Mouse (Mus musculus) small intestine, adult 2 months (tissue): Measurements from ENCODE around the gene Actg1. TPM values are rescaled to one million over a fixed set of nuclear protein-coding genes. Genes with fewer than 3 reads are reported as not detected.

Experiments
- H3K27ac ChIP-seq: fragments of 200-500 bp; 2 replicates; pipeline ENCODE4 v1.5.1; 2012; ENCODE audit warnings: low read depth, low read length, control low read depth, inconsistent platforms; ENCODE audit not compliant: insufficient read depth
- H3K27me3 ChIP-seq: fragments of 200-500 bp; 2 replicates; pipeline ENCODE4 v1.6.1; 2012; ENCODE audit warnings: mild to moderate bottlenecking, moderate library complexity, low read length, inconsistent platforms; ENCODE audit not compliant: control insufficient read depth, insufficient read depth
- H3K36me3 ChIP-seq: fragments of 200-500 bp; 2 replicates; pipeline ENCODE4 v1.6.1; 2012; ENCODE audit warnings: mild to moderate bottlenecking, low read length, control low read depth, inconsistent platforms; ENCODE audit not compliant: control insufficient read depth, insufficient read depth
- H3K4me1 ChIP-seq: fragments of 200-500 bp; 2 replicates; pipeline ENCODE4 v1.6.1; 2012; ENCODE audit warnings: low read length, inconsistent platforms, mixed read lengths; ENCODE audit not compliant: control insufficient read depth, insufficient read depth, insufficient read length
- H3K4me3 ChIP-seq: fragments of 200-500 bp; 2 replicates; pipeline ENCODE4 v1.5.1; 2012; ENCODE audit warnings: low read depth, mild to moderate bottlenecking, control low read depth, inconsistent platforms, low read length, moderate library complexity
- CTCF ChIP-seq: fragments of 200-500 bp; IDR thresholded peaks from 2 replicates; pipeline ENCODE4 v1.5.1; 2012; ENCODE audit warnings: low read depth, mild to moderate bottlenecking, control low read depth, inconsistent platforms, low read length, moderate library complexity, mixed read lengths; ENCODE audit not compliant: insufficient replicate concordance, insufficient read length; ENCODE audit errors: extremely low read depth
- POLR2A ChIP-seq: fragments of 200-500 bp; IDR thresholded peaks from 2 replicates; pipeline ENCODE4 v1.6.1; 2012; ENCODE audit warnings: low read depth, mild to moderate bottlenecking, control low read depth, inconsistent platforms, low read length, moderate library complexity
- WGBS: fragments of 180-500 bp; shearing (Covaris S2); methylation state at CpG from one replicate; pipeline ENCODE4 v1.1.7; 2018; 5-methylcytosine and 5-hydroxymethylcytosine counted together
- polyA plus RNA-seq: library from polyadenylated mRNA; depleted of rRNA; stranded (reverse); fragments of >200 nt; gene quantifications from 2 replicates; pipeline ENCODE4 v1.2.3, GENCODE M21; 2012

Gene Actg1
- polyA plus RNA-seq, 1 experiment = 1,318 TPM

GRCm38 (mm10) chr11:120373820-120374586, 25.7 kb upstream of the Actg1 start:
- Histone ChIP-seq H3K27me3 (no peaks in the 10 kb centered on the region), H3K4me1 (peaks cover 13% of the 10 kb centered on the region), H3K36me3 (peaks cover 26% of the 10 kb centered on the region), H3K4me3 (no peak overlapping the region), H3K27ac (no peak overlapping the region)
- no peak for TF ChIP-seq CTCF
- TF ChIP-seq POLR2A = no peak
- 79% methylated on average over 23 of the region's 23 CpGs for WGBS

DNA sequence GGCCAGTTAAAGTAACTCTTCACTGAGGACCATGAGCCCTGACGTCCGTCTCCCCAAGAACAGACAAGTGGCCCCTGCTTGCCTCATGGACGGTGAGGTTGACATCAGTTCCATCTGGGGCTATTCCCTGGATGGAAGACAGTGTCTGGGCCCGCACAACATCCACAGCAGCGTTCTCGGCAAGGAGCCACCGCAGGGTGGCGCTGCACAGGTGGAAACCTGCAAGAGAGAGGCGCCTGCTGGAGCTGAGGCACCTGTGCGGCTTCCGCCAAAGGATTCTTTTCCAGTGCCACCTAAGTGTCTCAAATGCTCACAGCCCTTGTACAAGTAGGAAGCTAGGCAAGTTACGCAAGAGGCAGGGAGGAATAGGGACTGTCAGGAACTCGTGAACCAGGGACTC, 24.7 kb upstream of the Actg1 start:
- peaks cover 26% of the 10 kb centered on the region for H3K36me3 ChIP-seq
- 72% methylated on average over 13 of the region's 13 CpGs for WGBS

GRCm38 (mm10) chr11:120369656-120370055, 21.3 kb upstream of the Actg1 start:
- peaks cover 18% of the 10 kb centered on the region for H3K36me3 ChIP-seq
- no peaks in the 10 kb centered on the region for H3K27me3 ChIP-seq
- no peak overlapping the region for H3K27ac ChIP-seq
- WGBS = 23% methylated on average over 8 of the region's 8 CpGs
- TF ChIP-seq CTCF (peak; percentile 73), POLR2A (no peak)
- peaks cover 5% of the 10 kb centered on the region for H3K4me1 ChIP-seq
- H3K4me3 ChIP-seq = no peak overlapping the region

More for the DNA sequence above, 24.7 kb upstream of the Actg1 start:
- Histone ChIP-seq H3K4me1 (peaks cover 10% of the 10 kb centered on the region), H3K27ac (no peak overlapping the region), H3K27me3 (no peaks in the 10 kb centered on the region), H3K4me3 (no peak overlapping the region)
- TF ChIP-seq POLR2A = no peak
- TF ChIP-seq CTCF = 0 out of 2 replicates have a peak, but pooled peaks have one; percentile 13

DNA sequence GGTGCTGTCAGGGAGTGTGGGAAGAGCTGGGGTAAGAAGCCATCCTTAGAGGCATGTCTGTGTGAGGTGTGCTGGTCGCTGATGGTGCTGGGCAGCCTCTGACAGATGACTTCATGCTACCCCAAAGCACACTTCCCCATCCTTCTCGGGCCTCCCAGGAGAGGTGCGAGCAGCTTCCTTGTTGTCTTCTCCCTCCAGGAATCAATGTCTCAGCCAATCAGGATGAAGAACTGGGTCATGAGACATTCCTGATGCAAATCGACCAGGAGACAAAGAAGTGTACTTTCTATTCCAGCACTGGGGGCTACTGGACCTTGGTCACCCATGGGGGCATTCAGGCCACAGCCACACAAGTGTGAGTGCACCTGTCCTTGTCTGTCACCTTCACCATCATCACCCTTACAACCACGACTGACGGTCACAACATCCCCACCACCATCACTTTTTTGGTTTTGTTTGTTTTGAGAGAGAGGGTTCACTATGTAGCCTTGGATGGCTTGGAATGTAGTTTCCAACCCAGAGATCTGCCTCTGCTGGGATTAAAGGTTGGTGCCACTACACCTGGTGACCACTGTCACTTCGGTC, 18.2 kb upstream of the Actg1 start:
- Histone ChIP-seq H3K4me1 (peaks cover 5% of the 10 kb centered on the region), H3K4me3 (no peak overlapping the region), H3K27ac (no peak overlapping the region), H3K36me3 (0 out of 2 replicates have a peak, but pooled peaks cover 3% of the 10 kb centered on the region), H3K27me3 (no peaks in the 10 kb centered on the region)
- 35% methylated on average over 7 of the region's 7 CpGs for WGBS
- TF ChIP-seq POLR2A (no peak), CTCF (no peak)

DNA sequence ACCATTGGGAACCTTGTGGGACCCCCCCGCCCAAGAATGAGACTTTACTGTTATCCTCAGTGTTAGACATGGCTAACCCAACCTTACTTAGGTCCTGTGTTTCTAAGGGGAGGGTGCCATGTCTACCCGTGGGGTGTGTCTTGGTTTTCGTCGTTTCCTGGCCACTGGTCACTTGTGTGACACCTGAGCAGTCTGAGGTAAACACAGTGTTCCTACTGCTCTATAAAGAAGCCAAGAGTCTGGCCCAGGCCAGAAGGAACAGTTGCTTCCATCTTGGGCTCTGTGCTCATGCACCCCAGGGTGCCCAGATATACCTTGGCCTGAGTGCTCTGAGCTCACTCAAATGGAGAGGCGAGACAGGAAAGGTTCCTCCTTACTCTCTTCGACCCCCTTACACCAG, 14.5 kb upstream of the Actg1 start:
- peaks cover 4% of the 10 kb centered on the region; the same call in 1 of the 2 replicates for H3K4me1 ChIP-seq
- H3K27ac ChIP-seq = no peak overlapping the region
- H3K4me3 ChIP-seq = no peak overlapping the region
- H3K36me3 ChIP-seq = no peaks in the 10 kb centered on the region
- H3K27me3 ChIP-seq = no peaks in the 10 kb centered on the region
- TF ChIP-seq CTCF = no peak
- no peak for TF ChIP-seq POLR2A
- WGBS = 86% methylated on average over 6 of the region's 6 CpGs

- no peak within 1 kb of the TSS for H3K4me3 ChIP-seq
- no peaks in the 10 kb centered on the region for H3K27me3 ChIP-seq
- no peak for TF ChIP-seq CTCF
- TF ChIP-seq POLR2A = no peak
- H3K27ac ChIP-seq = no peak within 1 kb of the TSS
- 88% methylated on average over 10 of the region's 10 CpGs for WGBS
- H3K4me1 ChIP-seq = peaks cover 6% of the 10 kb centered on the region; the same call in 1 of the 2 replicates
- no peaks in the 10 kb centered on the region for H3K36me3 ChIP-seq
Observed at GRCm38 (mm10) chr11:120361295-120361694, 13.0 kb upstream of the Actg1 start, which contains the start of gene Fscn2. Gene Fscn2, plus strand, starts transcription at chr11:120361534.

- H3K4me3 ChIP-seq = no peak overlapping the region
- no peaks in the 10 kb centered on the region for H3K36me3 ChIP-seq
- H3K4me1 ChIP-seq = peaks cover 6% of the 10 kb centered on the region; the same call in 1 of the 2 replicates
- WGBS = 88% methylated on average over 5 of the region's 5 CpGs
- TF ChIP-seq POLR2A (no peak), CTCF (no peak)
- no peak overlapping the region for H3K27ac ChIP-seq
- no peaks in the 10 kb centered on the region for H3K27me3 ChIP-seq
Observed at GRCm38 (mm10) chr11:120360755-120361154, 12.4 kb upstream of the Actg1 start.
